Mouse (Mus musculus) E14TG2a.4 (cell line): Measurements from ENCODE around the gene Ctse.

Experiments used
- H3K27me3 ChIP-seq: 2 replicates; pipeline ENCODE4 v1.6.1; 2014; ENCODE audit warnings: low read length, control low read depth; ENCODE audit not compliant: insufficient read depth
- H3K36me3 ChIP-seq: 2 replicates; pipeline ENCODE4 v1.6.1; 2014; ENCODE audit warnings: low read length, control low read depth; ENCODE audit not compliant: insufficient read depth
- H3K4me1 ChIP-seq: replicated peaks from 2 replicates; pipeline ENCODE4 v1.6.1; 2014; ENCODE audit warnings: low read depth, low read length, control low read depth
- H3K4me3 ChIP-seq: replicated peaks from 2 replicates; pipeline ENCODE4 v1.5.1; 2014; ENCODE audit warnings: mild to moderate bottlenecking, low read length
- H3K9me3 ChIP-seq: 2 replicates; pipeline ENCODE4 v1.6.1; 2014; ENCODE audit warnings: low read length, control low read depth
- CTCF ChIP-seq: conservative IDR thresholded peaks from 2 replicates; pipeline ENCODE4 v1.5.1; 2014; ENCODE audit warnings: low read length
- NANOG ChIP-seq: IDR thresholded peaks from 2 replicates; pipeline ENCODE4 v1.6.1; 2014; ENCODE audit warnings: borderline replicate concordance, low read length, mixed read lengths
- POU5F1 ChIP-seq: IDR thresholded peaks from 2 replicates; pipeline ENCODE4 v1.6.1; 2014; ENCODE audit warnings: low read length, borderline replicate concordance

Gene Ctse

GRCm38 (mm10) chr1:131660716-131661472 is 22.8 kb downstream of the Ctse start:
- H3K4me1 ChIP-seq = peaks cover 8% of the 10 kb centered on the region
- no peaks in the 10 kb centered on the region for H3K36me3 ChIP-seq
- TF ChIP-seq CTCF (no peak), POU5F1 (no peak), NANOG (no peak)
- no peaks in the 10 kb centered on the region for H3K9me3 ChIP-seq
- H3K4me3 ChIP-seq = no peak overlapping the region
- peaks cover 32% of the 10 kb centered on the region for H3K27me3 ChIP-seq

- H3K4me3 ChIP-seq = no peak overlapping the region
- peaks cover 8% of the 10 kb centered on the region for H3K4me1 ChIP-seq
- TF ChIP-seq NANOG (no peak), CTCF (no peak), POU5F1 (no peak)
- H3K36me3 ChIP-seq = no peaks in the 10 kb centered on the region
- no peaks in the 10 kb centered on the region for H3K9me3 ChIP-seq
- peaks cover 32% of the 10 kb centered on the region for H3K27me3 ChIP-seq
These were observed 23.6 kb downstream of the Ctse start for GRCm38 (mm10) chr1:131661749-131662148.

GRCm38 (mm10) chr1:131663286-131663995 is 25.3 kb downstream of the Ctse start:
- no peak overlapping the region for H3K4me3 ChIP-seq
- TF ChIP-seq CTCF (no peak), NANOG (no peak), POU5F1 (no peak)
- peaks cover 32% of the 10 kb centered on the region for H3K27me3 ChIP-seq
- H3K4me1 ChIP-seq = no peaks in the 10 kb centered on the region
- H3K36me3 ChIP-seq = no peaks in the 10 kb centered on the region
- no peaks in the 10 kb centered on the region for H3K9me3 ChIP-seq

GRCm38 (mm10) chr1:131664136-131664535 is 26.0 kb downstream of the Ctse start:
- TF ChIP-seq NANOG (no peak), CTCF (no peak), POU5F1 (no peak)
- no peak overlapping the region for H3K4me3 ChIP-seq
- no peaks in the 10 kb centered on the region for H3K9me3 ChIP-seq
- H3K4me1 ChIP-seq = no peaks in the 10 kb centered on the region
- H3K36me3 ChIP-seq = no peaks in the 10 kb centered on the region
- H3K27me3 ChIP-seq = peaks cover 32% of the 10 kb centered on the region

GRCm38 (mm10) chr1:131665886-131666285 is 27.8 kb downstream of the Ctse start:
- peaks cover 17% of the 10 kb centered on the region for H3K27me3 ChIP-seq
- H3K36me3 ChIP-seq = no peaks in the 10 kb centered on the region
- no peaks in the 10 kb centered on the region for H3K9me3 ChIP-seq
- TF ChIP-seq CTCF (no peak), POU5F1 (no peak), NANOG (no peak)
- H3K4me3 ChIP-seq = no peak overlapping the region
- H3K4me1 ChIP-seq = no peaks in the 10 kb centered on the region

- Histone ChIP-seq H3K4me1 (no peaks in the 10 kb centered on the region), H3K27me3 (no peaks in the 10 kb centered on the region; the same call in 1 of the 2 replicates), H3K9me3 (no peaks in the 10 kb centered on the region), H3K36me3 (no peaks in the 10 kb centered on the region), H3K4me3 (no peak overlapping the region)
- TF ChIP-seq POU5F1 (no peak), NANOG (no peak)
These were observed 33.0 kb downstream of the Ctse start for GRCm38 (mm10) chr1:131671113-131671512.

- H3K9me3 ChIP-seq = no peaks in the 10 kb centered on the region
- H3K36me3 ChIP-seq = no peaks in the 10 kb centered on the region
- H3K4me3 ChIP-seq = no peak overlapping the region
- no peaks in the 10 kb centered on the region for H3K4me1 ChIP-seq
- H3K27me3 ChIP-seq = no peaks in the 10 kb centered on the region; the same call in 1 of the 2 replicates
- TF ChIP-seq CTCF (no peak), POU5F1 (no peak), NANOG (no peak)
These were observed 34.3 kb downstream of the Ctse start for GRCm38 (mm10) chr1:131672361-131672760.

GRCm38 (mm10) chr1:131679644-131680043 is 41.5 kb downstream of the Ctse start:
- H3K4me1 ChIP-seq = no peaks in the 10 kb centered on the region
- no peaks in the 10 kb centered on the region for H3K36me3 ChIP-seq
- peaks cover 6% of the 10 kb centered on the region; the same call in 1 of the 2 replicates for H3K9me3 ChIP-seq
- no peaks in the 10 kb centered on the region for H3K27me3 ChIP-seq
- TF ChIP-seq POU5F1 = no peak
- TF ChIP-seq NANOG = no peak
- no peak for TF ChIP-seq CTCF
- H3K4me3 ChIP-seq = no peak overlapping the region
